Mouse (Mus musculus): ENCODE measurements around the gene Gm10974.

DNA sequence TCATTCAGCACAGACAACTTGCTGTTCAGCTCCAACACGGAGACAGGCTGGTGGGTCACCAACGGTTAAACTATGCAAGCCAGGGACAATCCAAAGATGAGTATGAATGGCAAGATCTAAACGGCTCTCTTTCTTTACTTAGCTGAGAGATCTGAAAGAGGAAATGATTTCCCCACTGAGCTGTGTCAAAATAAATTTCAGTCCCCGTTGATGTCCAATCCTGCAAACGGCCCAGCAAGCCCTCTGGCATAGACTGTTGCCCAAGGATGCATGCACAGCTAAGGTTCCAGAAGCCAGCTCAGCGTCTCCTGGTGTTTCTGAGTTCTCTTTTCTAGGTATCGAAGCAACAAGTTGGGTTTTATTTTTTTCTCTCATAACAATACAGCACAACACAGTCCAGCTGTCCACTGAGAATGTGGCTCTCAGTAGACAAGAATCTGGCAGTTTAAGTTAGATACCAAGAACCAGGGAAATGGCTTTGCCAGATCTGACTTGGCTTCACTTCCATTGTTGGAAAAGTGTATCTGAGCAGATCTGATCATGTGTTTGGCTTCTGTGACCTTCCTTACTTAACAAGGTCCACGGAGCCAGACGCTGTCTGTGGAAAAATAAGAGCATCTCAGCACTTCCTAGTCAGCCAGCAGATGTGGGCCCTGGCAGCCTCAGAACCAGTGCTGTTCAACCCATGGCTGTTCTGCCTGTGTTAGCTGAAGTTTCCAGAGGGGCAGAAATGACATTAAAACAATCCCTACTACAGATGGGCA is 42.3 kb upstream of the Gm10974 start:
- TF ChIP-seq CTCF (conservative IDR thresholded peaks at IDR 0.05 in 1 of 2, IDR thresholded peaks at IDR 0.05 in 1 of 2; ENCODE audit: low read depth in 2 of 2, low read length in 2 of 2) (no peak), NELFE (IDR thresholded peaks at IDR 0.05; ENCODE audit: low read depth, low read length) (no peak), MEF2A (IDR thresholded peaks at IDR 0.05; ENCODE audit: borderline replicate concordance, low read depth, low read length) (no peak), POLR2A (IDR thresholded peaks at IDR 0.05; ENCODE audit: low read depth, low read length) (no peak), SIN3A (IDR thresholded peaks at IDR 0.05; ENCODE audit: low read length) (no peak), USF1 (IDR thresholded peaks at IDR 0.05; ENCODE audit: low read depth, low read length) (no peak), MAFK (IDR thresholded peaks at IDR 0.05; ENCODE audit: insufficient replicate concordance, low read length) (no peak), SMC3 (IDR thresholded peaks at IDR 0.05; ENCODE audit: low read depth, low read length) (no peak), ZKSCAN1 (IDR thresholded peaks at IDR 0.05; ENCODE audit: borderline replicate concordance, low read depth, low read length) (no peak), RCOR1 (conservative IDR thresholded peaks at IDR 0.05; ENCODE audit: low read depth, low read length) (no peak)

Data from CH12.LX (cell line).